Mouse (Mus musculus) megakaryocyte progenitor cell, adult 5-6 weeks (primary cell): ENCODE data around the gene Ccdc137. TPM values are rescaled to one million over a fixed set of nuclear protein-coding genes. Genes with fewer than 3 reads are reported as not detected.
"Not testable (repeated sequence)": the region's sequence is repeated elsewhere in the genome, so short reads cannot be mapped to it uniquely, and the experiment has no call there.

Experiments
- ATAC-seq: replicated peaks from 2 replicates; pipeline ENCODE4 v1.8.0; 2016; ENCODE audit warnings: mild to moderate bottlenecking, moderate TSS enrichment, inconsistent platforms; ENCODE audit not compliant: poor library complexity
- total RNA-seq, 2 experiments: library from RNA; stranded (forward) in 1 of 2; stranded (reverse) in 1 of 2; fragments of 157-497, 149-512 nt in 1 of 2; fragments of 200-1000 nt in 1 of 2; gene quantifications; 2 replicates each; pipeline versions ENCODE4 v1.2.3 to v1.2.4; 2015 to 2017

The Ccdc137 gene
- total RNA-seq (2015), result 24.9 and 27.2 TPM in 2 replicates
- 57.1 and 58.3 TPM in 2 replicates for total RNA-seq (2017)

GRCm38 (mm10) chr11:120457772-120458751 lies at the start of gene Ccdc137, which contains the start of gene Oxld1:
TSS of gene Ccdc137 (plus strand) at chr11:120458115.
TSS of gene Oxld1 (minus strand) at chr11:120458068.
- ATAC-seq, result peak; percentile 92

GRCm38 (mm10) chr11:120413621-120414020 lies 44.3 kb upstream of the Ccdc137 start:
- not testable (repeated sequence) for ATAC-seq

GRCm38 (mm10) chr11:120417852-120418251 lies 40.1 kb upstream of the Ccdc137 start:
- no peak for ATAC-seq

DNA sequence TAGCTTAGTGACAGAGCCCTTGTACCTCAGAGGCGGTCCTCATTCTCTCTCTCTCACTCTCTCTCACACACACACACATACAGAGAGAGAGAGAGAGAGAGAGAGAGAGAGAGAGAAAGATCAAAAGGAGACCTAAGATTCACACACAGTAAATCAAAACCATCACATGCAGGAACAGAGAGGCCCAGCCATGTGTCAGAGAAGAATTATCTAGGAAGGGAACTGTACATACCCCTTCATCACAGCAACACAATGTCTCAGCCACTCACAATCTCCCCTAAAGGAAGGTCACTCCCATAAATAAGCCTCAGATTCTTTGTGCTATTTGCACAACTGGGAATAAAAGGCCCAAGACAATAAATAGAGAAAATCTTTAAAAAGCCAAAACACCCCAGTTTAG lies 39.3 kb upstream of the Ccdc137 start:
- no peak for ATAC-seq

GRCm38 (mm10) chr11:120422651-120423568 lies 35.0 kb upstream of the Ccdc137 start:
- ATAC-seq, result no peak

GRCm38 (mm10) chr11:120423569-120424295 lies 34.2 kb upstream of the Ccdc137 start:
- ATAC-seq, result peak; percentile 84

DNA sequence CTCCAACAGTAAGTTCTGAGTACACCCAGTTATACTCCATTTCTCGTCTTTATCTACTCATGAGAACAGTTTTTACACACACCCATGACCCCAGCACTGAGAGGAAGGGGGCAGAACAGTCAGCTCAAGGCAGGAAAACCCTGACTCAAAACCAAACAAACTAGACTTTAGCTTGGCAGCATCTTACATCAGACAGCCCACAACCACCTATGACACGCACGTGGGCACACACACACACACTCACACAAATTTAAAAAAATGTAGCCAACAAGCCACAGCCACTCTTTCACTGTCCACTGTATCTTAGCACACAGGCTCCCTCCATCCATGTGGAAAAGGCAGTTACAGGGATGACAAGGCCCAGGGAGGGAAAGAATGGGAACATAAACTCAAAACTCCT lies 31.2 kb upstream of the Ccdc137 start:
- ATAC-seq, result no peak

DNA sequence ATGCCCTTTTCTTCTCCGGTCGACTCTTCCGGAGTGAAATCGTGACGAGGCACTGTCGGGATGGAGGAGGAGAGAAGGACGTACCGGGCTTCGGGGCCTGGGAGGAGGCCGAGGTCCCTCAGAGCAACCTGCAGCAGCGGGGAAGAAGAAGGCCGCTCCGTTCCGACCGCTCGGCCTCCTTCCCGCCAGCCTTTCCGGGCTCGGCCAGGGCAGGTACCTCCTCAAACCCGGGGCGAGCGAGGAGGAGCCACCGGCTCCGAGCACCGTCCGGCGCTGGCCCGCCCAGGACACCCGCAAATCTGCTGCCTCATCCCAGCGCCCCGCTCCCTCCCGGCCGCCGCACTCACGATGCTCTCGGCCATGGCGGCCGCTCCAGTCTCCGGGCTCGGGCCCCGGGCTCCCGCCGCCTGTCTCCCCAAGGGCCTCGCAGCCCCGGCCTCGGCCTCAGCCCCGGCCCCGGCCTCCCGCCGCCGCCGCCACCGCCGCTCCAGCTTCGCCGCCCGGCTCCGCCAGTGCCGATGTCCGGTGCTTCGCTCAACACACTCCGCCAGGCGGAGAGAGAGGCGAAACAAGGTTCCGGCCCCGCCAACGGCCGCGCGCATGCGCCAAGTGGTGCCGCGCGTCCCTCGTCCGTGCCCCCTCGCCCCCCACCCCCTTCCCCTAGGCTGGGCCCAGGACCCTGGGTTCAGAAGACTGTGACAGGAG lies 20.6 kb upstream of the Ccdc137 start, which contains the start of gene Nploc4:
Gene Nploc4 (minus strand): TSS at position 557 of the 705 bp plus-strand sequence.
- ATAC-seq, result peak; percentile 95

DNA sequence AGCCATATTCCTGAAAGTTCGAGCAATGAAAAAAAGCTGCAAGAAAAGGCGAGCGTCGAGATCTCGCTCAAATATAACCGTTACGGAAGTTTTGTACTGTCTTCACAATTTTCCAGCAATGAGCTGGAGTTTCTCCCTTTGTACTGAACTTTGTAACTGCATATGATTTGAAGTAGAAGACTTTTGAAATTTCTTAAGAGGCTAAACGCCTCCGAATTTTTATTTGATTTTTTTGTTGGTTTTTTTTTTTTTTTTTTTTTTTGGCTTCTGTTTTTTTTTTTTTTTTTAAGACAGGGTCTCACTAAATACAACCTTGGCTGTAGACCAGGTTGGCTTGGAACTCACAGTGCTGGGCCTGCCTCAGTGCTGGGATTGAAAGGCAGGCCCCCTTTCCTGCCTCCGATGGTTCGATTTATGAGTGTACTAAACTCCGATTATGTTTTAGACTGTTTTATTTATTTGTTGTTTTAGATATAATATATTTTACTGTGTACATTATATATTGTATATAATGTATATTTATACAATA lies 20.0 kb upstream of the Ccdc137 start:
- ATAC-seq, result no peak

DNA sequence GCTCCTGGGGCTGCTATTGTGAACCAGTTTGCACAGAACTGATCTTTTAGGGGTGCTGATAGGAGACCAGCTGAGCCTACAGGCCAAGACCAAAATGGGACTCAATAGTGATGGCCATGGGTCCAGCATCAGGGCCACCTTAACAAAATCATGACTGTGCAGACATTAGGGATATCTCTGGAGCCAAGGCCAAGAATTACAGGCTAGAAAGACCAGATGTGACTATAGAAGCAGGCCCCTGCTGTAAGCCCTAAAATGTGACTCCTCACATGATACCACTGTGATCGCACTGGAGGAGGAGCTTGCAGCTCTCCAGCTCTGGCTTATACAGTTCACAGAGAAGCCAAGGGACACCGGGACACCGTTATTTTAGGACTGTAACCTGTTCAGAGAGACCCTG lies 15.6 kb upstream of the Ccdc137 start, which contains the start of gene Tspan10:
Gene Tspan10 (plus strand): TSS at position 301 of the 400 bp plus-strand sequence.
- ATAC-seq, result no peak

DNA sequence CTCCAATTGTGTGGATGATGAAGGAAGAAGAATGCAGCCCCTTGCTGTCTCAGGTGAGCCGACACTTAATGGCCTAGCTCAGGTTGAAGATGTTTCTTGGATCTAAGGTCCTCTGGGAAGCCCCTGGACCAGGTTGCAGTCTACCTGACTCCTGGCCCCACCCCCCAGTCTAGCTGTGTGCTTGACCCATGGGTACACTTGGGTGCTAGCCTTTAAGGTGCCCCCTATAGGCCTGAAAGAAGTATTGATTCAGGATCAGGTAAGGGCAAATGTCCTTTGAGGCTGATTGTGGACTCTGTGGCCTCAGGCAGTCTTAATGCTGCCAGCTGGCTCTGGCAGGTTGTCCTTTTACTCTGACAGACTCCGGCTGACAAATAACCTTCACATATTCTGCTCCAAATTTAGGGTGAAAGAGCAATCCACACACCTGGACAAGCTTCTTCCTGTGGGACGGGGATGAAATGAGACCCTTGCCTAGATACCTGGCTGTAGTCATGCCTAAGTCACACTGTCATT lies 15.1 kb upstream of the Ccdc137 start:
- no peak for ATAC-seq

- ATAC-seq, result no peak
Measured at GRCm38 (mm10) chr11:120444106-120444505, 13.8 kb upstream of the Ccdc137 start.

DNA sequence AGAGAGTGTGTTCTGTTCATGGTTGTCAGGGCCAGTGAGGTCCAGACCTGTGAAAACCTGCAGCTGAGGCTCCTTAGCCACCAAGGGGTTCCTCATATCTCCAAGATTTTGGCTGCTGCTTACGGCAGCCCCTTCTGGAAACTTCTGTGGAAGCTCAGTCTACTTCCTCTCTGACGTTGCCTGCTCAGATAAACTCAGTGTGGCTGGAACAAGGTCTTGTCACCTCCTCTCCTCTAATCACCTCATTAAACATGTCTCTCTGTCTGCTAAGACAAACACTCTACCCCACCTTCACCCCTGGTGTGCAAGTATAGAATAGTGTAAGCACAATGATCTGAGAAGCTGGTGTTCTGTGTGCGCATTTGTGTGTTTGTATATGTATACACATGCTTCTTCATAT lies 12.4 kb upstream of the Ccdc137 start:
- ATAC-seq, result no peak

DNA sequence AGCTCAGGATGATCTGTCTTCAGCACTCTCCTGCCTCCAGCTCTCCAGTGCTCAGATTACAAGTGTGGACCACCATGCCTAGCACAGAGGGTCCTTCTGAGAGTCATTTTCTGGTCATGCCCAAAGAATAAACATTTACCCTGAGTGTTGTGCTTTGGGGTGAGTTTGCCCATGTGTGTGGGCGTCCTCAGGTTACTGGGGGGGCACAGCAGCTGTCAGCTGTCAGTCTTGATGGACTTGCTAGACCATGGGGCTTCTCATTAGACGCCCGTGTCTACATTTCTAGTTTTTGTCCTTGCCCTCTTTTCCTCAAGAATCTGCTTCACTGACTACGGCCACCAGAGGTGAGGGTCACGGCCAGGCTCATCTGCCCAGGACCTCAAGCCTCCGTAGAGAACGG lies 10.7 kb upstream of the Ccdc137 start:
- ATAC-seq, result no peak

GRCm38 (mm10) chr11:120452246-120452645 lies 5.7 kb upstream of the Ccdc137 start:
- no peak for ATAC-seq

DNA sequence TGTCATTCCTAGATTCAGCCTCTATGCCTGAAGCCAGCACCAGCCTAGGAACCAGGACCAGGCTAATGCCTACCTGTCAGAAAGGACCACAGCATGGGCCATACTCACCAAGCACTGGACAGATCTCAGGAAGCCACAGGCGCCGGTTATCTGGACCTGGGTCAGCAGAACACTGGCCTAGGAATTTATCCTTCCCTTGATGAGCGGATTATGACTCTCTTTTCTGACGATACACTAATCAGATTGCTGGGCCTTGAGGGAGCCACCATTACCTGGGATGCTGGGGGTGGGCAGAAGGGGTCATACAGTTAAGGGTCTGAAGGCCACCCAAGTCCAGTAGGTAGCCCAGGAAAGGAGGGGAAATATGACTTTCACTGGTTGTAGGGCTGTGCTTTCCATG lies 4.6 kb upstream of the Ccdc137 start, which contains the start of gene Pde6g:
Gene Pde6g (minus strand): TSS at position 195 of the 400 bp plus-strand sequence.
- ATAC-seq, result no peak

DNA sequence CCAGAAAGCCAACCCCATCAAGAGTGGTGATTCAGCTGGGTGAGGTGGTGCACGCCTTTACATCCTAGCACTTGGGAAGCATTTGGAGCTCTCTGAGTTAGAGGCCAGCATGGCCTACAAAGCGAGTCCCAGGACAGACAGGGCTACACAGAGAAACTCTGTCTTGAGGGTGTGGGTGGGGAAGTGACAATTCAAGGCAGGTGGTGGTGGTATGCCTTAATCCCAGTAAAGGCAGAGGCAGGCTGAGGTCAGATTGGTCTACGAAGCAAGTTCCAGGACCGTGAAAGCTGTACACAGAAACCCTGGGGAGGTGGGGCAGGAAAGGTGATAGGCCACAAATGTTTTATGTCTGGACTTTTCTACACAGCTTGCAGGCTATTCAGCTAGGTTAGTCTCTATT lies 3.0 kb upstream of the Ccdc137 start:
- ATAC-seq, result no peak

DNA sequence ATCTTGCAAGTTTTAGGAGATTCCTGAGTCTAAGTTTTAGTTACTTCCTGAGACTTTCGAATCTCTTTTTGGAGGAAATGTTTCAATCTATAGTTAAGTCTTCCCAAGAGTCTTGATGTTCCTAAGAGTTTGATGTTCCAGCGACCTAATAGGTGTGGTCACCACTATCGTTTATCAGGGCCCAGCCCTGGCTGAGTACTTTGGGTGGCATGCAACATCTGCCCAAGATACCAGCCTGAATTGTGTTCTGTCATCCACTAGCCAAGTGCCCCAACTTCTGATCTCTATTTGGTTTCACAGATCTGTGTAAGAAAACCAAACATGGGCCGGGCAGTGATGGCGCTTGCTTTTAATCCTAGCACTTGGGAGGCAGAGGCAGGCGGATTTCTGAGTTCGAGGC lies 2.5 kb upstream of the Ccdc137 start:
- no peak for ATAC-seq

GRCm38 (mm10) chr11:120457370-120457769 lies 545 bp upstream of the Ccdc137 start:
- ATAC-seq, result peak; percentile 4; the same call in 1 of the 2 replicates
